Mouse (Mus musculus) embryonic facial prominence, embryonic 13.5 days (tissue): Measurements from ENCODE around the gene Spred1. TPM values are rescaled to one million over a fixed set of nuclear protein-coding genes. Genes with fewer than 3 reads are reported as not detected.

ENCODE experiments used
- ATAC-seq: fragments of 200-750 bp; cut with Nextera tagmentation; 2 replicates; pipeline ENCODE4 v1.8.0; 2017; ENCODE audit warnings: low read depth; ENCODE audit not compliant: insufficient number of reproducible peaks, insufficient read depth, low FRiP score, low TSS enrichment
- H3K27ac ChIP-seq: fragments of 300-500 bp; sonication (generic); 2 replicates; pipeline ENCODE4 v1.5.1; 2015; ENCODE audit warnings: moderate library complexity, mild to moderate bottlenecking, inconsistent platforms
- H3K27me3 ChIP-seq: fragments of 300-500 bp; sonication (generic); 2 replicates; pipeline ENCODE4 v1.6.1; 2015; ENCODE audit warnings: mild to moderate bottlenecking, inconsistent platforms
- H3K36me3 ChIP-seq: fragments of 300-500 bp; sonication (generic); 2 replicates; pipeline ENCODE4 v1.6.1; 2015; ENCODE audit warnings: mild to moderate bottlenecking, inconsistent platforms
- H3K4me1 ChIP-seq: fragments of 300-500 bp; sonication (generic); 2 replicates; pipeline ENCODE4 v1.6.1; 2015; ENCODE audit warnings: inconsistent platforms
- H3K4me2 ChIP-seq: fragments of 300-500 bp; sonication (generic); 2 replicates; pipeline ENCODE4 v1.6.1; 2015; ENCODE audit warnings: moderate library complexity, mild to moderate bottlenecking, inconsistent platforms
- H3K4me3 ChIP-seq: fragments of 300-500 bp; sonication (generic); 2 replicates; pipeline ENCODE4 v1.5.1; 2015; ENCODE audit warnings: mild to moderate bottlenecking, inconsistent platforms
- H3K9ac ChIP-seq: fragments of 300-500 bp; sonication (generic); 2 replicates; pipeline ENCODE4 v1.6.1; 2015; ENCODE audit warnings: mild to moderate bottlenecking, inconsistent platforms
- H3K9me3 ChIP-seq: fragments of 300-500 bp; sonication (generic); 2 replicates; pipeline ENCODE4 v1.6.1; 2016; ENCODE audit warnings: inconsistent platforms
- WGBS: fragments of 180-500 bp; shearing (Covaris S2); methylation state at CpG from one replicate; pipeline ENCODE4 v1.1.7; 2015; ENCODE audit warnings: mixed read lengths; 5-methylcytosine and 5-hydroxymethylcytosine counted together
- polyA plus RNA-seq: library from polyadenylated mRNA; unstranded; fragments of >200 nt; fragmentation: Nextera tagmentation; extraction: Ambion mirVana; gene quantifications from 2 replicates; pipeline ENCODE4 v1.2.1, GENCODE M21; 2015

Spred1 gene
- polyA plus RNA-seq, 1 experiment from 2014 or later: 13.6 TPM

GRCm38 (mm10) chr2:117097305-117097704 is 23.9 kb upstream of the Spred1 start:
- ATAC-seq: no peak

GRCm38 (mm10) chr2:117099316-117099715 is 21.9 kb upstream of the Spred1 start:
- 41% methylated on average over 10 of the region's 10 CpGs for WGBS

More at GRCm38 (mm10) chr2:117097305-117097704, 23.9 kb upstream of the Spred1 start:
- no peak overlapping the region for H3K4me2 ChIP-seq
- WGBS: 71% methylated on average over 5 of the region's 5 CpGs
- no peak overlapping the region for H3K4me3 ChIP-seq
- no peaks in the 10 kb centered on the region for H3K36me3 ChIP-seq
- H3K27me3 ChIP-seq: no peaks in the 10 kb centered on the region
- peaks cover 7% of the 10 kb centered on the region; the same call in 1 of the 2 replicates for H3K4me1 ChIP-seq
- no peaks in the 10 kb centered on the region for H3K9me3 ChIP-seq
- no peak overlapping the region for H3K27ac ChIP-seq
- H3K9ac ChIP-seq: no peak overlapping the region

GRCm38 (mm10) chr2:117103461-117103860 is 17.7 kb upstream of the Spred1 start:
- H3K4me2 ChIP-seq: no peak overlapping the region
- no peak overlapping the region for H3K4me3 ChIP-seq
- H3K9ac ChIP-seq: no peak overlapping the region
- 17% methylated on average over 4 of the region's 4 CpGs for WGBS
- H3K36me3 ChIP-seq: no peaks in the 10 kb centered on the region
- H3K4me1 ChIP-seq: no peaks in the 10 kb centered on the region; the same call in 1 of the 2 replicates
- H3K27me3 ChIP-seq: no peaks in the 10 kb centered on the region
- H3K9me3 ChIP-seq: no peaks in the 10 kb centered on the region
- no peak overlapping the region for H3K27ac ChIP-seq
- no peak for ATAC-seq

More at GRCm38 (mm10) chr2:117099316-117099715, 21.9 kb upstream of the Spred1 start:
- H3K4me1 ChIP-seq: no peaks in the 10 kb centered on the region
- H3K27me3 ChIP-seq: no peaks in the 10 kb centered on the region
- ATAC-seq: no peak
- H3K27ac ChIP-seq: no peak overlapping the region
- H3K9me3 ChIP-seq: no peaks in the 10 kb centered on the region
- no peak overlapping the region for H3K4me3 ChIP-seq
- H3K36me3 ChIP-seq: no peaks in the 10 kb centered on the region
- H3K4me2 ChIP-seq: no peak overlapping the region
- H3K9ac ChIP-seq: no peak overlapping the region

GRCm38 (mm10) chr2:117105407-117105806 is 15.8 kb upstream of the Spred1 start:
- no peaks in the 10 kb centered on the region; the same call in 1 of the 2 replicates for H3K4me1 ChIP-seq
- H3K4me2 ChIP-seq: no peak overlapping the region
- no peaks in the 10 kb centered on the region for H3K36me3 ChIP-seq
- no peak for ATAC-seq
- H3K9me3 ChIP-seq: no peaks in the 10 kb centered on the region
- 61% methylated on average over 7 of the region's 7 CpGs for WGBS
- no peak overlapping the region for H3K4me3 ChIP-seq
- H3K27me3 ChIP-seq: no peaks in the 10 kb centered on the region
- H3K9ac ChIP-seq: no peak overlapping the region
- H3K27ac ChIP-seq: no peak overlapping the region

GRCm38 (mm10) chr2:117108059-117108458 is 13.1 kb upstream of the Spred1 start:
- H3K9me3 ChIP-seq: no peaks in the 10 kb centered on the region
- H3K4me2 ChIP-seq: no peak overlapping the region
- H3K36me3 ChIP-seq: no peaks in the 10 kb centered on the region
- H3K4me1 ChIP-seq: no peaks in the 10 kb centered on the region; the same call in 1 of the 2 replicates
- no peak overlapping the region for H3K4me3 ChIP-seq
- no peak overlapping the region for H3K9ac ChIP-seq
- WGBS: 53% methylated on average over 4 of the region's 4 CpGs
- H3K27ac ChIP-seq: no peak overlapping the region
- ATAC-seq: no peak
- H3K27me3 ChIP-seq: no peaks in the 10 kb centered on the region

- no peak for ATAC-seq
- H3K9me3 ChIP-seq: no peaks in the 10 kb centered on the region
- H3K4me3 ChIP-seq: no peak overlapping the region
- WGBS: 77% methylated on average over 2 of the region's 2 CpGs
- H3K4me2 ChIP-seq: no peak overlapping the region
- H3K36me3 ChIP-seq: no peaks in the 10 kb centered on the region
- H3K9ac ChIP-seq: no peak overlapping the region
- H3K4me1 ChIP-seq: no peaks in the 10 kb centered on the region; the same call in 1 of the 2 replicates
- no peaks in the 10 kb centered on the region for H3K27me3 ChIP-seq
- no peak overlapping the region for H3K27ac ChIP-seq
Measured at GRCm38 (mm10) chr2:117109296-117109695, 11.9 kb upstream of the Spred1 start.

GRCm38 (mm10) chr2:117110355-117110866 is 10.8 kb upstream of the Spred1 start:
- Histone ChIP-seq H3K36me3 (no peaks in the 10 kb centered on the region), H3K27me3 (no peaks in the 10 kb centered on the region), H3K4me3 (no peak overlapping the region), H3K9ac (no peak overlapping the region), H3K4me2 (no peak overlapping the region), H3K9me3 (no peaks in the 10 kb centered on the region), H3K4me1 (no peaks in the 10 kb centered on the region; the same call in 1 of the 2 replicates), H3K27ac (no peak overlapping the region)
- 81% methylated on average over 6 of the region's 6 CpGs for WGBS
- no peak for ATAC-seq

- Histone ChIP-seq H3K4me3 (no peak overlapping the region), H3K27ac (no peak overlapping the region), H3K36me3 (no peaks in the 10 kb centered on the region), H3K4me1 (no peaks in the 10 kb centered on the region), H3K9ac (no peak overlapping the region), H3K4me2 (no peak overlapping the region), H3K9me3 (no peaks in the 10 kb centered on the region), H3K27me3 (no peaks in the 10 kb centered on the region)
- no peak for ATAC-seq
- 67% methylated on average over 2 of the region's 2 CpGs for WGBS
Measured at GRCm38 (mm10) chr2:117113262-117113661, 7.9 kb upstream of the Spred1 start.

- no peak for ATAC-seq
- Histone ChIP-seq H3K4me3 (no peak overlapping the region), H3K4me2 (no peak overlapping the region), H3K4me1 (no peaks in the 10 kb centered on the region), H3K9me3 (no peaks in the 10 kb centered on the region), H3K9ac (no peak overlapping the region), H3K36me3 (no peaks in the 10 kb centered on the region), H3K27ac (no peak overlapping the region), H3K27me3 (no peaks in the 10 kb centered on the region)
- WGBS: 52% methylated on average over 4 of the region's 4 CpGs
Measured at GRCm38 (mm10) chr2:117113762-117114161, 7.4 kb upstream of the Spred1 start.

GRCm38 (mm10) chr2:117118516-117118915 is 2.7 kb upstream of the Spred1 start:
- no peak for ATAC-seq
- peaks cover 10% of the 10 kb centered on the region for H3K4me1 ChIP-seq
- H3K27me3 ChIP-seq: no peaks in the 10 kb centered on the region
- H3K27ac ChIP-seq: no peak overlapping the region
- H3K9me3 ChIP-seq: no peaks in the 10 kb centered on the region
- 63% methylated on average over 2 of the region's 2 CpGs for WGBS
- H3K4me2 ChIP-seq: no peak overlapping the region
- H3K4me3 ChIP-seq: no peak overlapping the region
- no peaks in the 10 kb centered on the region for H3K36me3 ChIP-seq
- no peak overlapping the region for H3K9ac ChIP-seq

GRCm38 (mm10) chr2:117119291-117120245 is 1.6 kb upstream of the Spred1 start:
- Histone ChIP-seq H3K27me3 (no peaks in the 10 kb centered on the region), H3K9me3 (no peaks in the 10 kb centered on the region), H3K36me3 (no peaks in the 10 kb centered on the region), H3K9ac (peak overlapping the region; percentile 100), H3K4me3 (peak overlapping the region; percentile 91), H3K27ac (peak overlapping the region; percentile 100), H3K4me2 (peak overlapping the region; percentile 73), H3K4me1 (peaks cover 13% of the 10 kb centered on the region)
- WGBS: 5% methylated on average over 30 of the region's 30 CpGs
- peak; percentile 50; the same call in 1 of the 2 replicates for ATAC-seq
